Mouse (Mus musculus): ENCODE results near the gene Ing2. TPM values are rescaled to one million over a fixed set of nuclear protein-coding genes. Genes with fewer than 3 reads are reported as not detected.
A peak's percentile ranks its signal among the peaks of the same experiment; 100 is the strongest.

Gene Ing2
- total and polyA plus RNA-seq, 3 experiments: 18.6 to 363 (median 61.7) TPM

DNA sequence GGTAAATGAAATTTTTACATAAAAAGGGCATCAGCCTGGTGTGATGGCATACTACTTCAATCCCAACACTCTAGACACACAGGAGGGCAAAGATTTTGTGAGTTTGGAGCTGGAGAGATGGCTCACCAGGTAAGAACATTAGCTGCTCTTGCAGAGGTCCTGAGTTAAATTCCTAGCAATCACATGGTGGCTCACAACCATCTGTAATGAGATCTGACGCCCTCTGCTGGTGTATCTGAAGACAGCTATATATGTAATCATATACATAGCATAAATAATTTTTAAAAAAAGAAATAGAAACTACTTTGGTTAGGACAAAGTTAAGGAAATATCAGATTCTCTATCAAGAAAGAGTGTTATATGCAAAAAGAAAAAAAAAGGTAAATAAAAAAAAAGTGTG, 4.2 kb upstream of the Ing2 start:
- Histone ChIP-seq H3K36me3 (ENCODE audit: control insufficient read depth in 1 of 2, insufficient read depth in 2 of 2, low read length in 2 of 2) (peaks cover 0 to 5% of the 10 kb centered on the region in 2 experiments; a peak in 2 of 4 replicates), H3K9ac (ENCODE audit: control insufficient read depth, low read depth, low read length, poor library complexity, severe bottlenecking) (no peak overlapping the region), H3K27ac (ENCODE audit: control insufficient read depth, low read depth, low read length) (no peak overlapping the region), H3K9me3 (replicated peaks; ENCODE audit: insufficient read depth, low read length) (no peaks in the 10 kb centered on the region), H3K27me3 (ENCODE audit: control insufficient read depth in 1 of 2, insufficient read depth in 2 of 2, low read length in 2 of 2) (no peaks in the 10 kb centered on the region), H3K4me1 (ENCODE audit: control insufficient read depth in 1 of 2, insufficient read depth in 2 of 2, low read length in 2 of 2) (peaks cover 4 to 6% of the 10 kb centered on the region in 2 experiments; a peak in 2 of 4 replicates), H3K79me2 (ENCODE audit: control insufficient read depth, insufficient read depth, low read length, poor library complexity) (peaks cover 18% of the 10 kb centered on the region), H3K4me3 (ENCODE audit: control insufficient read depth in 1 of 2, insufficient read depth in 1 of 2, low read depth in 2 of 2, low read length in 2 of 2) (no peak overlapping the region)
- DNase-seq (ENCODE audit: low read depth, low spot score): peak; percentile 51
- no peak for TF ChIP-seq GABPA (IDR thresholded peaks at IDR 0.05; ENCODE audit: low read depth, low read length)
- no peak for TF ChIP-seq MEF2A (IDR thresholded peaks at IDR 0.05; ENCODE audit: extremely low read depth, insufficient replicate concordance, low read depth, low read length, poor library complexity, severe bottlenecking)
- no peak for TF ChIP-seq ZKSCAN1 (IDR thresholded peaks at IDR 0.05; ENCODE audit: low read depth, low read length)
- no peak for TF ChIP-seq NELFE (IDR thresholded peaks at IDR 0.05; ENCODE audit: low read depth, low read length)
- TF ChIP-seq CTCF (IDR thresholded peaks at IDR 0.05 in 2 of 3, conservative IDR thresholded peaks at IDR 0.05 in 1 of 3; ENCODE audit: control insufficient read depth in 1 of 3, insufficient read depth in 1 of 3, low read depth in 2 of 3, low read length in 3 of 3, poor library complexity in 1 of 3, severe bottlenecking in 1 of 3): peak; percentile 27 to 54 (median 29); a peak in 5 of 6 replicates
- peak; percentile 75 for TF ChIP-seq MYC (IDR thresholded peaks at IDR 0.05; ENCODE audit: low read depth, low read length)
- TF ChIP-seq RAD21 (IDR thresholded peaks at IDR 0.05; ENCODE audit: low read depth, low read length): peak; percentile 21
- TF ChIP-seq USF1 (IDR thresholded peaks at IDR 0.05; ENCODE audit: low read depth, low read length): peak; percentile 29; the same call in 1 of the 2 replicates

DNA sequence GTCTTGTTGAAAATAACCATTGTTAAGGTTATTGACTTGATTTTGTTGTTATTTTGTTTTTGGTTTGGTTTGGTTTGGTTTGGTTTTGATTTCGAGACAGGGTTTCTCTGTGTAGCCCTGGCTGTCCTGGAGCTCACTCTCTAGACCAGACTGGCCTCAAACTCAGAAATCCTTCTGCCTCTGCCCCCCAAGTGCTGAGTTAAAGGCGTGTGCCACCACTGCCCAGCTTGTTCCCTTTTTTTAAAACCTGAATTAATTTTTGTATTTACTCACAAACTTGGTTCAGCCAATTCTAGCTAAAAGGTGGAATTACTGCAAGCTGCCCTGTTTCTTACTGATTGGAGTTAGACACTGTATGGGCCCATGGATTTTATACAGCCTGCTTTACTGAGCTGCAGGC, 1.3 kb upstream of the Ing2 start:
- no peak for TF ChIP-seq MYB (IDR thresholded peaks at IDR 0.05; ENCODE audit: low read depth, low read length)
- TF ChIP-seq TBP (IDR thresholded peaks at IDR 0.05; ENCODE audit: low read depth, low read length): no peak
- 0 out of 2 replicates have a peak, but pooled peaks have one; percentile 2 for TF ChIP-seq CHD1 (IDR thresholded peaks at IDR 0.05; ENCODE audit: low read depth, low read length)
- no peak for TF ChIP-seq JUND (IDR thresholded peaks at IDR 0.05; ENCODE audit: low read depth, low read length)
- peak overlapping the region; percentile 95 for H3K9ac ChIP-seq (ENCODE audit: control insufficient read depth, low read depth, low read length, poor library complexity, severe bottlenecking)
- H3K27ac ChIP-seq (ENCODE audit: control insufficient read depth, low read depth, low read length): peak overlapping the region; percentile 13
- H3K36me3 ChIP-seq (ENCODE audit: control insufficient read depth in 1 of 2, insufficient read depth in 2 of 2, low read length in 2 of 2): peaks cover 0 to 17% of the 10 kb centered on the region in 2 experiments; a peak in 2 of 4 replicates
- no peaks in the 10 kb centered on the region for H3K27me3 ChIP-seq (ENCODE audit: control insufficient read depth in 1 of 2, insufficient read depth in 2 of 2, low read length in 2 of 2)
- peak; percentile 69 for DNase-seq (ENCODE audit: low read depth, low spot score)
- peaks cover 40% of the 10 kb centered on the region for H3K79me2 ChIP-seq (ENCODE audit: control insufficient read depth, insufficient read depth, low read length, poor library complexity)
- H3K4me3 ChIP-seq (ENCODE audit: control insufficient read depth in 1 of 2, insufficient read depth in 1 of 2, low read depth in 2 of 2, low read length in 2 of 2): peak overlapping the region; percentile 68 to 84
- peaks cover 4 to 6% of the 10 kb centered on the region in 2 experiments; a peak in 2 of 4 replicates for H3K4me1 ChIP-seq (ENCODE audit: control insufficient read depth in 1 of 2, insufficient read depth in 2 of 2, low read length in 2 of 2)
- no peaks in the 10 kb centered on the region for H3K9me3 ChIP-seq (replicated peaks; ENCODE audit: insufficient read depth, low read length)

GRCm38 (mm10) chr8:47676224-47676623, 868 bp upstream of the Ing2 start:
- Histone ChIP-seq H3K36me3 (ENCODE audit: control insufficient read depth in 1 of 2, insufficient read depth in 2 of 2, low read length in 2 of 2) (peaks cover 0 to 17% of the 10 kb centered on the region in 2 experiments; a peak in 2 of 4 replicates), H3K27ac (ENCODE audit: control insufficient read depth, low read depth, low read length) (peak overlapping the region; percentile 92), H3K9me3 (replicated peaks; ENCODE audit: insufficient read depth, low read length) (no peaks in the 10 kb centered on the region), H3K4me1 (ENCODE audit: control insufficient read depth in 1 of 2, insufficient read depth in 2 of 2, low read length in 2 of 2) (peaks cover 4 to 6% of the 10 kb centered on the region in 2 experiments; a peak in 2 of 4 replicates), H3K79me2 (ENCODE audit: control insufficient read depth, insufficient read depth, low read length, poor library complexity) (peaks cover 42% of the 10 kb centered on the region), H3K9ac (ENCODE audit: control insufficient read depth, low read depth, low read length, poor library complexity, severe bottlenecking) (peak overlapping the region; percentile 95), H3K4me3 (ENCODE audit: control insufficient read depth in 1 of 2, insufficient read depth in 1 of 2, low read depth in 2 of 2, low read length in 2 of 2) (peak overlapping the region; percentile 68 to 84), H3K27me3 (ENCODE audit: control insufficient read depth in 1 of 2, insufficient read depth in 2 of 2, low read length in 2 of 2) (no peaks in the 10 kb centered on the region)
- no peak for DNase-seq (ENCODE audit: low read depth, low spot score)
- TF ChIP-seq CTCF (IDR thresholded peaks at IDR 0.05 in 2 of 3, conservative IDR thresholded peaks at IDR 0.05 in 1 of 3; ENCODE audit: control insufficient read depth in 1 of 3, insufficient read depth in 1 of 3, low read depth in 2 of 3, low read length in 3 of 3, poor library complexity in 1 of 3, severe bottlenecking in 1 of 3): no peak
- no peak for TF ChIP-seq USF1 (IDR thresholded peaks at IDR 0.05; ENCODE audit: low read depth, low read length)
- no peak for TF ChIP-seq SMC3 (IDR thresholded peaks at IDR 0.05; ENCODE audit: low read depth, low read length)
- no peak for TF ChIP-seq MEF2A (IDR thresholded peaks at IDR 0.05; ENCODE audit: extremely low read depth, insufficient replicate concordance, low read depth, low read length, poor library complexity, severe bottlenecking)
- TF ChIP-seq POLR2AphosphoS5 (IDR thresholded peaks at IDR 0.05; ENCODE audit: borderline replicate concordance, low read depth, low read length): no peak
- no peak for TF ChIP-seq POLR2A (IDR thresholded peaks at IDR 0.05; ENCODE audit: control insufficient read depth in 1 of 2, insufficient read depth in 1 of 2, low read depth in 1 of 2, low read length in 2 of 2, poor library complexity in 1 of 2)
- no peak for TF ChIP-seq USF2 (IDR thresholded peaks at IDR 0.05; ENCODE audit: borderline replicate concordance in 1 of 2, insufficient read depth in 1 of 2, low read depth in 1 of 2, low read length in 2 of 2)
- TF ChIP-seq ZNF384 (IDR thresholded peaks at IDR 0.05; ENCODE audit: low read depth, low read length): no peak
- TF ChIP-seq KAT2A (conservative IDR thresholded peaks at IDR 0.05; ENCODE audit: low read depth, low read length): no peak
- no peak for TF ChIP-seq TAL1 (IDR thresholded peaks at IDR 0.05; ENCODE audit: low read length)
- 0 out of 2 replicates have a peak, but pooled peaks have one; percentile 10 for TF ChIP-seq HCFC1 (IDR thresholded peaks at IDR 0.05; ENCODE audit: low read depth, low read length)
- TF ChIP-seq MAZ (IDR thresholded peaks at IDR 0.05; ENCODE audit: low read depth, low read length): 0 out of 2 replicates have a peak, but pooled peaks have one; percentile 10
- no peak for TF ChIP-seq MYC (IDR thresholded peaks at IDR 0.05; ENCODE audit: low read depth, low read length)
- TF ChIP-seq SIN3A (IDR thresholded peaks at IDR 0.05; ENCODE audit: low read length): peak; percentile 78; the same call in 1 of the 2 replicates
- no peak for TF ChIP-seq POLR2AphosphoS2 (IDR thresholded peaks at IDR 0.05; ENCODE audit: low read length)
- TF ChIP-seq MAFK (IDR thresholded peaks at IDR 0.05; ENCODE audit: borderline replicate concordance, low read depth, low read length): no peak
- TF ChIP-seq CHD1 (IDR thresholded peaks at IDR 0.05; ENCODE audit: low read depth, low read length): 0 out of 2 replicates have a peak, but pooled peaks have one; percentile 27
